Mouse (Mus musculus) neural tube, embryonic 12.5 days (tissue): ENCODE data around the gene Abca3. TPM values are rescaled to one million over a fixed set of nuclear protein-coding genes. Genes with fewer than 3 reads are reported as not detected.
A peak's percentile ranks its signal among the peaks of the same experiment; 100 is the strongest.

Source experiments
- ATAC-seq: fragments of 200-750 bp; cut with Nextera tagmentation; 2 replicates; pipeline ENCODE4 v1.8.0; 2017; ENCODE audit warnings: low read depth, mild to moderate bottlenecking, moderate TSS enrichment, moderate library complexity; ENCODE audit not compliant: low FRiP score
- H3K27ac ChIP-seq: fragments of 300-500 bp; sonication (generic); 2 replicates; pipeline ENCODE4 v1.5.1; 2016
- H3K27me3 ChIP-seq: fragments of 300-500 bp; sonication (generic); replicated peaks from 2 replicates; pipeline ENCODE4 v1.6.1; 2016; ENCODE audit warnings: mild to moderate bottlenecking
- H3K36me3 ChIP-seq: fragments of 300-500 bp; sonication (generic); 2 replicates; pipeline ENCODE4 v1.6.1; 2016; ENCODE audit warnings: mild to moderate bottlenecking
- H3K4me1 ChIP-seq: fragments of 300-500 bp; sonication (generic); 2 replicates; pipeline ENCODE4 v1.6.1; 2016
- H3K4me2 ChIP-seq: fragments of 300-500 bp; sonication (generic); replicated peaks from 2 replicates; pipeline ENCODE4 v1.6.1; 2016; ENCODE audit warnings: mild to moderate bottlenecking
- H3K4me3 ChIP-seq: fragments of 300-500 bp; sonication (generic); 2 replicates; pipeline ENCODE4 v1.5.1; 2016
- H3K9ac ChIP-seq: fragments of 300-500 bp; sonication (generic); 2 replicates; pipeline ENCODE4 v1.6.1; 2016; ENCODE audit warnings: mild to moderate bottlenecking
- H3K9me3 ChIP-seq: fragments of 300-500 bp; sonication (generic); 2 replicates; pipeline ENCODE4 v1.6.1; 2016; ENCODE audit warnings: mild to moderate bottlenecking
- WGBS: fragments of 180-500 bp; shearing (Covaris S2); methylation state at CpG from one replicate; pipeline ENCODE4 v1.1.7; 2016; 5-methylcytosine and 5-hydroxymethylcytosine counted together
- polyA plus RNA-seq: library from polyadenylated mRNA; unstranded; fragments of >200 nt; fragmentation: Nextera tagmentation; extraction: Ambion mirVana; gene quantifications from 2 replicates; pipeline ENCODE4 v1.2.1, GENCODE M21; 2016

Abca3 gene
- polyA plus RNA-seq: 22.9 and 25.8 TPM in 2 replicates

GRCm38 (mm10) chr17:24351760-24352357 is at the start of gene Abca3:
TSS of gene Abca3 (plus strand) at chr17:24351950.
- Histone ChIP-seq H3K4me2 (peak within 1 kb of the TSS; percentile 89), H3K9ac (peak within 1 kb of the TSS; percentile 87), H3K27me3 (peaks cover 6% of the 10 kb centered on the region), H3K4me3 (peak within 1 kb of the TSS; percentile 85), H3K27ac (0 out of 2 replicates have a peak within 1 kb of the TSS, but pooled peaks have one; percentile 17), H3K36me3 (no peaks in the 10 kb centered on the region), H3K9me3 (no peaks in the 10 kb centered on the region), H3K4me1 (peaks cover 18% of the 10 kb centered on the region)
- WGBS: under 1% methylated on average over 55 of the region's 55 CpGs
- peak; percentile 97 for ATAC-seq

- 44% methylated on average over 4 of the region's 4 CpGs for WGBS
- no peak for ATAC-seq
- no peak overlapping the region for H3K4me3 ChIP-seq
These were observed 44.2 kb upstream of the Abca3 start for GRCm38 (mm10) chr17:24307500-24307899.

GRCm38 (mm10) chr17:24320826-24321225 is 30.9 kb upstream of the Abca3 start:
- no peak overlapping the region for H3K27ac ChIP-seq
- no peaks in the 10 kb centered on the region for H3K4me1 ChIP-seq
- ATAC-seq: no peak
- H3K4me2 ChIP-seq: no peak overlapping the region
- 85% methylated on average over 3 of the region's 3 CpGs for WGBS
- H3K9ac ChIP-seq: no peak overlapping the region
- peaks cover 8% of the 10 kb centered on the region; the same call in 1 of the 2 replicates for H3K9me3 ChIP-seq
- no peaks in the 10 kb centered on the region for H3K36me3 ChIP-seq
- no peaks in the 10 kb centered on the region for H3K27me3 ChIP-seq
- H3K4me3 ChIP-seq: no peak overlapping the region

More at GRCm38 (mm10) chr17:24307500-24307899, 44.2 kb upstream of the Abca3 start:
- H3K9ac ChIP-seq: no peak overlapping the region
- H3K4me2 ChIP-seq: no peak overlapping the region
- H3K27me3 ChIP-seq: no peaks in the 10 kb centered on the region
- no peaks in the 10 kb centered on the region for H3K4me1 ChIP-seq
- no peak overlapping the region for H3K27ac ChIP-seq
- H3K36me3 ChIP-seq: no peaks in the 10 kb centered on the region
- no peaks in the 10 kb centered on the region for H3K9me3 ChIP-seq

GRCm38 (mm10) chr17:24325051-24325450 is 26.7 kb upstream of the Abca3 start:
- H3K4me2 ChIP-seq: no peak overlapping the region
- WGBS: 84% methylated on average over 10 of the region's 10 CpGs
- no peaks in the 10 kb centered on the region for H3K36me3 ChIP-seq
- no peak overlapping the region for H3K9ac ChIP-seq
- no peaks in the 10 kb centered on the region for H3K4me1 ChIP-seq
- H3K27me3 ChIP-seq: no peaks in the 10 kb centered on the region
- H3K27ac ChIP-seq: no peak overlapping the region
- H3K9me3 ChIP-seq: peaks cover 5% of the 10 kb centered on the region; the same call in 1 of the 2 replicates
- H3K4me3 ChIP-seq: no peak overlapping the region
- no peak for ATAC-seq

GRCm38 (mm10) chr17:24327656-24328055 is 24.1 kb upstream of the Abca3 start:
- no peak overlapping the region for H3K4me3 ChIP-seq

GRCm38 (mm10) chr17:24344672-24345071 is 7.1 kb upstream of the Abca3 start:
- H3K36me3 ChIP-seq: no peaks in the 10 kb centered on the region
- WGBS: 89% methylated on average over 8 of the region's 8 CpGs
- no peaks in the 10 kb centered on the region for H3K9me3 ChIP-seq
- H3K4me3 ChIP-seq: no peak overlapping the region
- no peaks in the 10 kb centered on the region for H3K4me1 ChIP-seq
- no peak for ATAC-seq
- H3K27ac ChIP-seq: no peak overlapping the region
- H3K27me3 ChIP-seq: no peaks in the 10 kb centered on the region
- no peak overlapping the region for H3K4me2 ChIP-seq
- H3K9ac ChIP-seq: no peak overlapping the region

More at GRCm38 (mm10) chr17:24327656-24328055, 24.1 kb upstream of the Abca3 start:
- Histone ChIP-seq H3K9me3 (no peaks in the 10 kb centered on the region), H3K4me1 (no peaks in the 10 kb centered on the region), H3K9ac (no peak overlapping the region), H3K27ac (no peak overlapping the region), H3K4me2 (no peak overlapping the region), H3K36me3 (no peaks in the 10 kb centered on the region), H3K27me3 (no peaks in the 10 kb centered on the region)
- 86% methylated on average over 7 of the region's 7 CpGs for WGBS
- no peak for ATAC-seq

- Histone ChIP-seq H3K9ac (no peak overlapping the region), H3K4me3 (no peak overlapping the region), H3K9me3 (no peaks in the 10 kb centered on the region), H3K36me3 (no peaks in the 10 kb centered on the region), H3K4me2 (no peak overlapping the region), H3K4me1 (peaks cover 7% of the 10 kb centered on the region), H3K27ac (no peak overlapping the region), H3K27me3 (peaks cover 6% of the 10 kb centered on the region)
- no peak for ATAC-seq
- WGBS: 46% methylated on average over 7 of the region's 7 CpGs
These were observed 4.9 kb upstream of the Abca3 start for GRCm38 (mm10) chr17:24346831-24347230.

- no peak for ATAC-seq
- H3K27ac ChIP-seq: no peak overlapping the region
- no peak overlapping the region for H3K4me3 ChIP-seq
- H3K36me3 ChIP-seq: no peaks in the 10 kb centered on the region
- 79% methylated on average over 2 of the region's 2 CpGs for WGBS
- H3K27me3 ChIP-seq: peaks cover 6% of the 10 kb centered on the region
- no peak overlapping the region for H3K4me2 ChIP-seq
- H3K9me3 ChIP-seq: no peaks in the 10 kb centered on the region
- H3K4me1 ChIP-seq: peaks cover 18% of the 10 kb centered on the region
- no peak overlapping the region for H3K9ac ChIP-seq
These were observed 2.6 kb upstream of the Abca3 start for GRCm38 (mm10) chr17:24349176-24349575.

- peak within 1 kb of the TSS; percentile 87 for H3K9ac ChIP-seq
- H3K4me3 ChIP-seq: peak within 1 kb of the TSS; percentile 85
- no peaks in the 10 kb centered on the region for H3K36me3 ChIP-seq
- H3K4me2 ChIP-seq: peak within 1 kb of the TSS; percentile 89
- ATAC-seq: peak; percentile 22
- no peaks in the 10 kb centered on the region for H3K9me3 ChIP-seq
- H3K27me3 ChIP-seq: peaks cover 6% of the 10 kb centered on the region
- no peak within 1 kb of the TSS for H3K27ac ChIP-seq
- H3K4me1 ChIP-seq: peaks cover 18% of the 10 kb centered on the region
- WGBS: 4% methylated on average over 42 of the region's 42 CpGs
These were observed 607 bp upstream of the Abca3 start, which contains the start of gene Abca17 for GRCm38 (mm10) chr17:24350926-24351759. TSS of gene Abca17 (minus strand) at chr17:24351068.

GRCm38 (mm10) chr17:24352370-24353194 is 832 bp downstream of the Abca3 start:
- ATAC-seq: peak; percentile 73
- Histone ChIP-seq H3K4me2 (peak overlapping the region; percentile 89), H3K27ac (0 out of 2 replicates have a peak overlapping the region, but pooled peaks have one; percentile 17), H3K36me3 (no peaks in the 10 kb centered on the region), H3K4me3 (peak overlapping the region; percentile 85), H3K9me3 (no peaks in the 10 kb centered on the region), H3K27me3 (peaks cover 6% of the 10 kb centered on the region), H3K4me1 (peaks cover 18% of the 10 kb centered on the region), H3K9ac (peak overlapping the region; percentile 87)
- 2% methylated on average over 36 of the region's 36 CpGs for WGBS

- no peak overlapping the region for H3K9ac ChIP-seq
- H3K27me3 ChIP-seq: peaks cover 6% of the 10 kb centered on the region
- no peak overlapping the region for H3K27ac ChIP-seq
- peak overlapping the region; percentile 89 for H3K4me2 ChIP-seq
- 90% methylated on average over 3 of the region's 3 CpGs for WGBS
- H3K36me3 ChIP-seq: no peaks in the 10 kb centered on the region; the same call in 1 of the 2 replicates
- no peak for ATAC-seq
- peaks cover 18% of the 10 kb centered on the region for H3K4me1 ChIP-seq
- no peaks in the 10 kb centered on the region for H3K9me3 ChIP-seq
- no peak overlapping the region for H3K4me3 ChIP-seq
These were observed 2.2 kb downstream of the Abca3 start for GRCm38 (mm10) chr17:24353960-24354359.
